Mouse (Mus musculus): ENCODE results near the gene Tmem59l.
"Not testable (repeated sequence)": the region's sequence is repeated elsewhere in the genome, so short reads cannot be mapped to it uniquely, and the experiment has no call there.

The Tmem59l gene

GRCm38 (mm10) chr8:70486941-70487520, at the start of gene Tmem59l:
Tmem59l (minus strand) TSS chr8:70487358.
- no peak for DNase-seq (ENCODE audit: low read depth, low spot score)

- no peak for DNase-seq (ENCODE audit: low read depth, low spot score)
Observed at GRCm38 (mm10) chr8:70535701-70536100, 48.5 kb upstream of the Tmem59l start.

GRCm38 (mm10) chr8:70535221-70535620, 48.1 kb upstream of the Tmem59l start:
- no peak for DNase-seq (ENCODE audit: low read depth, low spot score)

GRCm38 (mm10) chr8:70534281-70534680, 47.1 kb upstream of the Tmem59l start:
- DNase-seq (ENCODE audit: low read depth, low spot score): no peak

- DNase-seq (ENCODE audit: low read depth, low spot score): no peak
Observed at GRCm38 (mm10) chr8:70530314-70530713, 43.2 kb upstream of the Tmem59l start.

GRCm38 (mm10) chr8:70529741-70530161, 42.6 kb upstream of the Tmem59l start:
- DNase-seq (ENCODE audit: low read depth, low spot score): no peak

- no peak for DNase-seq (ENCODE audit: low read depth, low spot score)
Observed at GRCm38 (mm10) chr8:70529299-70529698, 42.1 kb upstream of the Tmem59l start.

GRCm38 (mm10) chr8:70528182-70528797, 41.1 kb upstream of the Tmem59l start:
- peak; percentile 72 for DNase-seq (ENCODE audit: low read depth, low spot score)

- DNase-seq (ENCODE audit: low read depth, low spot score): peak; percentile 97
Observed at GRCm38 (mm10) chr8:70527512-70528181, 40.5 kb upstream of the Tmem59l start, which contains the start of the genes Fkbp8 and Kxd1. Fkbp8 (plus strand) TSS chr8:70527724. Kxd1 (minus strand) TSS chr8:70527956.

GRCm38 (mm10) chr8:70527111-70527511, 40.0 kb upstream of the Tmem59l start:
- DNase-seq (ENCODE audit: low read depth, low spot score): peak; percentile 54

GRCm38 (mm10) chr8:70522592-70523403, 35.6 kb upstream of the Tmem59l start:
- peak; percentile 99 for DNase-seq (ENCODE audit: low read depth, low spot score)

- DNase-seq (ENCODE audit: low read depth, low spot score): no peak
Observed at GRCm38 (mm10) chr8:70519606-70520005, 32.4 kb upstream of the Tmem59l start.

GRCm38 (mm10) chr8:70519043-70519442, 31.9 kb upstream of the Tmem59l start:
- no peak for DNase-seq (ENCODE audit: low read depth, low spot score)

- peak; percentile 74 for DNase-seq (ENCODE audit: low read depth, low spot score)
Observed at GRCm38 (mm10) chr8:70517940-70518643, 30.9 kb upstream of the Tmem59l start.

- no peak for DNase-seq (ENCODE audit: low read depth, low spot score)
Observed at GRCm38 (mm10) chr8:70513441-70513840, 26.3 kb upstream of the Tmem59l start.

- no peak for DNase-seq (ENCODE audit: low read depth, low spot score)
Observed at GRCm38 (mm10) chr8:70512253-70512903, 25.2 kb upstream of the Tmem59l start.

- no peak for DNase-seq (ENCODE audit: low read depth, low spot score)
Observed at GRCm38 (mm10) chr8:70511770-70512169, 24.6 kb upstream of the Tmem59l start.

GRCm38 (mm10) chr8:70511174-70511573, 24.0 kb upstream of the Tmem59l start:
- DNase-seq (ENCODE audit: low read depth, low spot score): not testable (repeated sequence)

- peak; percentile 96 for DNase-seq (ENCODE audit: low read depth, low spot score)
Observed at GRCm38 (mm10) chr8:70510228-70510915, 23.2 kb upstream of the Tmem59l start, which contains the start of gene Uba52. Uba52 (minus strand) TSS chr8:70510801.

All from R1 (cell line).